Mouse (Mus musculus) ES-Bruce4 (cell line): Measurements from ENCODE around the gene Ap3b2. TPM values are rescaled to one million over a fixed set of nuclear protein-coding genes. Genes with fewer than 3 reads are reported as not detected.

Experiments
- H3K27ac ChIP-seq: 2 replicates; pipeline ENCODE4 v1.5.1; 2012; ENCODE audit warnings: low read length, inconsistent platforms; ENCODE audit not compliant: insufficient read depth
- H3K27me3 ChIP-seq: 2 replicates; pipeline ENCODE4 v1.6.1; 2012; ENCODE audit warnings: mild to moderate bottlenecking, low read length, inconsistent platforms; ENCODE audit not compliant: control insufficient read depth, poor library complexity, insufficient read depth, severe bottlenecking
- H3K36me3 ChIP-seq: 2 replicates; pipeline ENCODE4 v1.6.1; 2012; ENCODE audit warnings: inconsistent platforms, mild to moderate bottlenecking, low read length, moderate library complexity; ENCODE audit not compliant: control insufficient read depth, poor library complexity, insufficient read depth, severe bottlenecking
- H3K4me1 ChIP-seq: one replicate; pipeline ENCODE4 v1.8.1; 2011; ENCODE audit warnings: low read length; ENCODE audit not compliant: control insufficient read depth, insufficient read depth
- H3K4me3 ChIP-seq: 2 replicates; pipeline ENCODE4 v1.5.1; 2011; ENCODE audit warnings: low read depth, mild to moderate bottlenecking, low read length
- H3K9ac ChIP-seq: 2 replicates; pipeline ENCODE4 v1.6.1; 2012; ENCODE audit warnings: low read depth, mild to moderate bottlenecking, inconsistent platforms; ENCODE audit not compliant: poor library complexity, severe bottlenecking
- H3K9me3 ChIP-seq: replicated peaks from 2 replicates; pipeline ENCODE4 v1.6.1; 2012; ENCODE audit warnings: mild to moderate bottlenecking, low read length, inconsistent platforms; ENCODE audit not compliant: control insufficient read depth, poor library complexity, insufficient read depth, severe bottlenecking
- CTCF ChIP-seq: IDR thresholded peaks from one replicate; pipeline ENCODE4 v1.8.1; 2011; ENCODE audit warnings: low read depth, low read length
- EP300 ChIP-seq: IDR thresholded peaks from 2 replicates; pipeline ENCODE4 v1.6.1; 2011; ENCODE audit warnings: low read depth, low read length; ENCODE audit not compliant: insufficient read depth
- POLR2A ChIP-seq: IDR thresholded peaks from one replicate; pipeline ENCODE4 v1.8.1; 2011; ENCODE audit warnings: low read length; ENCODE audit not compliant: insufficient read depth
- polyA plus RNA-seq: library from polyadenylated mRNA; stranded (reverse); fragments of >200 nt; gene quantifications from 2 replicates; pipeline ENCODE4 v1.2.4, GENCODE M21; 2011; ENCODE audit warnings: low read depth; ENCODE audit not compliant: missing spikeins, insufficient read depth, insufficient read length

Gene Ap3b2
- polyA plus RNA-seq: 6.7 and 7.2 TPM in 2 replicates

GRCm38 (mm10) chr7:81493331-81494021, at the start of gene Ap3b2:
TSS of gene Ap3b2 (minus strand) at chr7:81493925.
- Histone ChIP-seq H3K9ac (peak within 1 kb of the TSS; percentile 33; the same call in 1 of the 2 replicates), H3K9me3 (no peaks in the 10 kb centered on the region), H3K4me3 (peak within 1 kb of the TSS; percentile 60), H3K27me3 (no peaks in the 10 kb centered on the region), H3K4me1 (peaks cover 15% of the 10 kb centered on the region), H3K27ac (no peak within 1 kb of the TSS), H3K36me3 (no peaks in the 10 kb centered on the region)
- TF ChIP-seq POLR2A (no peak), EP300 (0 out of 2 replicates have a peak, but pooled peaks have one; percentile 19)

DNA sequence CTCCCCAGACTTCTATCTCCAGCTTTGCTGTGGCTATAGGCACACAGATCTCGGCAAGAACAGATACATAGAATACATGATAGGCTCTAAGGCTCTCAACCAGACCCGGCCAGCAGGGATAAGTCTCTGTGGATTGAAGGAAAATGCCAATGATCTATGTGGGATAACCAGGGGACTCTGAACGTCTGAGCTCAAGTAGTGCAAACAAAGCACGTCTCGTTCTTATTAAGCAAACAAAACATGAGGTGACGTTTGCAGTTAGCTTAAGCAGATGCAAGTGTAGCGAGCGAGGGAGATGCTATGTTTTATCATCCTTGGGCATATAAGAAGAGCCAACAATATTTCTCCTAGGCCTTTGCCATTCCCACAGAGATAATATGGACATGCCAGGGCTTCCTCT, 49.2 kb upstream of the Ap3b2 start:
- H3K27me3 ChIP-seq: no peaks in the 10 kb centered on the region
- no peak overlapping the region for H3K9ac ChIP-seq
- TF ChIP-seq POLR2A (no peak), EP300 (no peak), CTCF (no peak)
- H3K4me1 ChIP-seq: peaks cover 1% of the 10 kb centered on the region
- H3K9me3 ChIP-seq: no peaks in the 10 kb centered on the region
- no peak overlapping the region for H3K4me3 ChIP-seq
- H3K27ac ChIP-seq: no peak overlapping the region
- no peaks in the 10 kb centered on the region for H3K36me3 ChIP-seq

- H3K9ac ChIP-seq: no peak overlapping the region
- no peaks in the 10 kb centered on the region for H3K9me3 ChIP-seq
- no peaks in the 10 kb centered on the region for H3K36me3 ChIP-seq
- H3K4me3 ChIP-seq: no peak overlapping the region
- no peaks in the 10 kb centered on the region for H3K27me3 ChIP-seq
- TF ChIP-seq EP300: no peak
- no peak for TF ChIP-seq POLR2A
- no peak for TF ChIP-seq CTCF
- no peak overlapping the region for H3K27ac ChIP-seq
- H3K4me1 ChIP-seq: peaks cover 5% of the 10 kb centered on the region
These were observed 48.3 kb upstream of the Ap3b2 start for GRCm38 (mm10) chr7:81541924-81542524.

GRCm38 (mm10) chr7:81540999-81541398, 47.3 kb upstream of the Ap3b2 start:
- Histone ChIP-seq H3K27me3 (no peaks in the 10 kb centered on the region), H3K4me1 (peaks cover 6% of the 10 kb centered on the region), H3K36me3 (no peaks in the 10 kb centered on the region), H3K27ac (no peak overlapping the region), H3K4me3 (no peak overlapping the region), H3K9ac (no peak overlapping the region), H3K9me3 (no peaks in the 10 kb centered on the region)
- TF ChIP-seq POLR2A (no peak), EP300 (no peak), CTCF (no peak)

- H3K27ac ChIP-seq: no peak overlapping the region
These were observed 45.8 kb upstream of the Ap3b2 start for GRCm38 (mm10) chr7:81539565-81539964.

GRCm38 (mm10) chr7:81538070-81538675, 44.4 kb upstream of the Ap3b2 start:
- H3K9ac ChIP-seq: no peak overlapping the region
- H3K27me3 ChIP-seq: no peaks in the 10 kb centered on the region
- no peak for TF ChIP-seq EP300
- no peak for TF ChIP-seq POLR2A
- TF ChIP-seq CTCF: no peak
- no peak overlapping the region for H3K27ac ChIP-seq
- peaks cover 4% of the 10 kb centered on the region for H3K9me3 ChIP-seq
- no peaks in the 10 kb centered on the region for H3K36me3 ChIP-seq
- peaks cover 6% of the 10 kb centered on the region for H3K4me1 ChIP-seq
- no peak overlapping the region for H3K4me3 ChIP-seq

More at GRCm38 (mm10) chr7:81539565-81539964, 45.8 kb upstream of the Ap3b2 start:
- Histone ChIP-seq H3K27me3 (no peaks in the 10 kb centered on the region), H3K9ac (no peak overlapping the region), H3K9me3 (no peaks in the 10 kb centered on the region), H3K4me1 (peaks cover 6% of the 10 kb centered on the region), H3K4me3 (no peak overlapping the region), H3K36me3 (no peaks in the 10 kb centered on the region)
- TF ChIP-seq CTCF (no peak), POLR2A (no peak), EP300 (no peak)
